Mouse (Mus musculus) kidney, adult 8-10 months (tissue): ENCODE measurements around the gene H6pd.

Experiments
- DNase-seq, 2 experiments: peaks; one replicate each; pipeline ENCODE4 v3.0.0; 2022

Gene H6pd

DNA sequence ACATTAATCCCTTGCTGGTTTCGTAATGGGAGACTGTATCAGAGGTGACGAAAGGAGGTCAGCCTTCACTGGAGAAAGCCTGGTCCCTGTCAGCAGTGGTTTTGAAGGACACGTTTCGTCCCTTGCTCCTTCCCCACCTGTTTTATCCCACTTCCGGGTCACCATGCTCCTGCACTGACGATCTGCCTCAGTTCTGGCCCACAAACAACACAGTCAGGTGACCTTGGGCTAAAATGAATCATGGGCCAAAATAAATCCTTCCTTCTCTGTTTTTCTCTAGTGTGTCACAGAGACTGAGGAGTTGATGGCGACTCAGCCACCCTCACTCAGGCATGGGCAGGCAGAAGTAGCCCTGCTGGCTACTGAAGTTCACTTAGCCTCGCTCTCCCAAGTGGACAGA is 33.5 kb downstream of the H6pd start:
- no peak for DNase-seq

DNA sequence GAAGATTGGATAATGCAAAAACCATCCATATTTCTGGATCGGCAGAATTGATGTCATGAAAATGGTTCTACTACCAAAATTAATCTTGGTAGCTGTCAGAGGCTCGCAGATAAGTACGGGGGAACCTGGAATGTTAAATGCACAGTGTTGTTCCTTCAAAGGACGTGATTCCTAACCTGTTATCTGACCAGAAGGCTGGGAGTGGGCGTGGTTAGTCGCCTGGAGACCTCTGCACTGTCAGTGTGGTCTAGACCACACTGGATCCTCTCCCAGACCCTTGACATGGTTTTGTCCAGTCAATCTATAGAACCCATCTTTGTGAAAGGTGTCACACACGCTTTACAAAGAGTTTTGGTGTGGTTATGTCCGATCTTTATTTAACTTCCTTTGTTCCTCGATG is 37.4 kb downstream of the H6pd start:
- no peak for DNase-seq

GRCm38 (mm10) chr4:149968526-149968925 is 40.3 kb downstream of the H6pd start:
- no peak for DNase-seq

DNA sequence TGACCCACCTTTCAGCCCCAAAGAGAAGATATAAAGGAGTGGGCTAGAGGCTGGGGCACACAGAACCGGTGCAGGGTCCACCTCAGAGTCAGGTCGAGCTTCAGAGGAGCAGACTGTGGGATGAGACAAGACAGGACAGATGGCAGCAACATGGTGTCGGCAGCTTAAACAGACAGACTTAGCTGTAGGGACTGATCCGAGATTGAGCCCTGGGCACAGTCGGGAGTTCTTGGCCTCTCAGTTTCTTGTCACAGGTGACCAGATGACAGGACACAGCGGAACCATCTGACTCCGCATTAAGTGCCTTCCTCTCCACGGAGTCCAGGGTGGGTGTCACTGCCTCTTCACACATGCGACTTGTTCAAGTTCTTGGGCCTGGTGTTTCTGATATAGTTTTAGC is 41.9 kb downstream of the H6pd start:
- DNase-seq, result no peak

DNA sequence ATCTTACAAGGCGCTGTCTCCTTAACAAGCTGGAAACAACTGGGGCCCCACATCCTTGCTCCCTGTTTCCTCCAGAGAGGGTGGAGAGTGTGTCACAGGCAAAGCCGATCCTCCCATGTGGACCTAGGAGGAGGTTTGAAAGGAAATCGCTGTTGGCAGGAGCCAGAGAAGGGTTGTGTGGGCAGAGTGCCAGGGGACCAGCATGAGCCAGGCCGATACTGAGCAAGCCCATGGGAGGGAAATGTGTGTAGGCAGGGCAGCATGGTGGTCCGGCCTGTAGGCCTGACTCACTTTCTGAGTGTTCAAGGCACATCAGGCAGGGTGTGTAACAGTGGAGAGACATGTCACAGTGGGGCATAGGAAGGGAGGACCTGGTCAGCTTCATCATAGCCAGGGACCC is 42.6 kb downstream of the H6pd start:
- peak; percentile 59 to 67 for DNase-seq

- DNase-seq, result no peak
Measured at GRCm38 (mm10) chr4:149965672-149966071, 43.2 kb downstream of the H6pd start.

- no peak for DNase-seq
Measured at GRCm38 (mm10) chr4:149965242-149965641, 43.6 kb downstream of the H6pd start.

GRCm38 (mm10) chr4:149964770-149965169 is 44.1 kb downstream of the H6pd start:
- DNase-seq, result no peak

- DNase-seq, result no peak
Measured at GRCm38 (mm10) chr4:149964285-149964684, 44.5 kb downstream of the H6pd start.

DNA sequence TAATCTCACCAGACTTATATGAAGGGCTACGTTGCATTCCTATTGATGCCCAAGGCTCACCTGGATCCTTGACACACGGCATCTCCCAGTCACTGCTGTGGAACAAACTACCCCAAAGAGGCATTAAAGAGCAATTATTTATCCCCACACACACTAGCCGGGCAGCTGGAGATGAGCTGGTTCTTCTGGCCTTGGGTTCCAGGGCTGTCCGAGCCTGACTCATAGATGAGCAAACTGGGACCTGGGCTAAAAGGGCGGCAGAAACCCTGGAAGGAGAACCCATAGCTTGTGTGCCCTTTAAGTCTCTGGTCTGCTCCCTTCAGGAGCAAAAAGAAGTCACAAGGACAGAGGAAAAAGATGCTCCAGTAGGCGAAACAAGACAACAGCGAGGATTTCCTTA is 48.4 kb downstream of the H6pd start:
- no peak for DNase-seq

GRCm38 (mm10) chr4:149959816-149960215 is 49.0 kb downstream of the H6pd start:
- DNase-seq, result no peak

DNA sequence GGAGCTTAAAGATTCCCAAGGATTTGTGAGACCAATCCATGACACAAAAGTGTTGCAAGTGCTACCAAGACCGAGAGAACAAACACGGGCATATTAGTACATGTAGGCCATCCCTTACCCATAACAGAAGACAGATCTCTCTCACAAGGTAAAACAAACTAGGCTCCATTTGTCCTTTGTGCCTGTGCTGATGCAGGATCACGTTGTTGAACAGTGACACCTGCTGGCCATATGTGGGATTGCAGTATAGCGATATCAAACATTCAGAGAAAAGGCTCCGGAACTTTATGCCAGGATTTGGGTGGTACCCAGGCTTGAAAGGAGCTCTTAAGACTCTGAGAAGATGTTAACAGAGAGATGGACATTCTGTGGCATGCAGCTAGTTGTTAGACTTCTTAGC is 50.3 kb downstream of the H6pd start:
- peak; percentile 55 to 88 for DNase-seq

GRCm38 (mm10) chr4:149956048-149956447 is 52.8 kb downstream of the H6pd start:
- DNase-seq, result no peak

DNA sequence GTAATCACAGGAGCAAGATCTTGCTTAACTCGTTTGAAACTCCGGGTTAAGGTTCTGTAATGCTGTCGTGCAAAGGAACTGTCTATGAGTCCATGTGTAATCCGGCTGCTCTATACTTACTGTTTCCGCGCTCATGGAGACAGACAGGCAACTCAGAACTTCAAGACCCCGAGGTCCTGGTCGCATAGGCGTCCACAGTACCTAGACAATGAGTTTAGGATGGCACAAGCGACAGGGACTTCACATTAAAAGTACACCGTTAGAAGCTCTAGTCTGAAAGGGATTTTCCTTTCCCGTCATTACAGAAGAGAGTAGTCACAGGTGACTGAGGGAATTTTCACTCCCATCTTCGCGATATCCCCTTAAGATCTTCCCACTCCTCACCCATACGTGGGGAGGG is 53.2 kb downstream of the H6pd start:
- DNase-seq, result no peak

DNA sequence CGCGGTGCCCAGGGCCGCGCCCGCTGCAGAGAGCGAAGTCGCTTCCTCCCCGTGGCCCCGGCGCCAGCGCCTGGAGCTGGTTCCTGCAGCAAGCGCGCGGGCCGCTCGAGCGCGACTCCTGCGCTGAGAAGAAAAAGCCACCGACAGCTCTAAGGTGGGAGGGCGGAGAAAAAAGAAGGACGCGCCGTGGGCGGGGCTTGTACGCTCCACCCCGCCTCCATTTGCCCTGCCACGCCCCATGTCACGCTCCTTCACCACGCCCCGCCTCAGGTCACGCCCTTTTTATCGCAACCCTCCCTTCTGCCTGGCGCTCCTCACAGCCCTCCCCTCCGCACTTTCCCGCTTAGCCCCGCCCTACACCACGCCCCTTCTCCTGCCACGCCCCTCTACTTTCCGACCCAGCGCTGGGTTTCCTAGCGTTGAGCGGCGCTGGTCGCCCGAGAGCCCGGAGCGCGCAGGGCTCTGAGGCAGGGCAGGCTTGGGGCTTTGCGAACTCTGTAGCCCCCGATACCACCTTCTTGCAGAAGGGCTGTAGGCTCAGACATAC is 53.9 kb downstream of the H6pd start, which contains the start of gene Spsb1:
Gene Spsb1 (minus strand): TSS at position 151 of the 547 bp plus-strand sequence.
- peak; percentile 97 to 98 for DNase-seq

GRCm38 (mm10) chr4:149953621-149954481 is 55.0 kb downstream of the H6pd start:
- DNase-seq, result peak in 1 of 2 experiments; percentile 35

DNA sequence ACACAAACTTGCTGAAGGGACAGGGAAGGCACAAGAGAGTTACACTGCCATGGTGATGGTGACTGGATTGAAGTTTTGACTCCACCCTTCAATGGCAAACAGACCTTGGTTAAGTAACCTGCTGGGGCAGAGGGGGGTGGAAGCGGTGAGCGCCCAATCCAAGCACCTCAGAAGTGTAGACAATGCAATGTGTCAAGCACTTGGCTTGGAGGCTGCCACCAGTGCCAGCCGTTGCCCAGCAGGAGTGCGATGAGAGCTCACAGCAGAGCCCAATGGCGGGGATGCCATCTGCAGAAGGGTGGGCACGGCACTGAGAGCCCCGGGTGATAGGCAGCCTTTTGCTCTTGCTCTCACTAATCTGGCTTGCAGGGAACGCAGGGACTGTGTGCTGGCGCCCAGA is 56.6 kb downstream of the H6pd start:
- DNase-seq, result no peak

- DNase-seq, result no peak
Measured at GRCm38 (mm10) chr4:149951201-149951600, 57.6 kb downstream of the H6pd start.

GRCm38 (mm10) chr4:149949691-149950090 is 59.1 kb downstream of the H6pd start:
- DNase-seq, result no peak

DNA sequence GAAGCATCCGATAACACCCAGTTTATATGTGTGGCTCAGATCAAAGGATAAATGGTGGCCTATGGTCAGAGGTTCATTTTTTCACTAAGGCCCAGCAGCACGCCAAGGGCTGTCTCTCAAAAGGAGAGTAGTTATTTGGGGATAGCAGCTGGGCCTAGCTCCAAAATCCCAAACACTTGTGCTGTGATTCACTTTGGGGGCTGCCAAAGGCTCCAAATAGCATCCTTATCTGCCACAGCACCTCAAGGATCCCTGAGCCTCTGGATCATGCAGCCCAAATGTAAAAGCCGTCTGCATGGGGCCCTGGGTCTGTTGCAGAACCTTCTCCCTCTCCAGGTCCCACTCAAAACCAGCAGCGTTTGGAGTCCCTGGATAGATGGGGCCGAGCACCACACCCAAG is 60.7 kb downstream of the H6pd start:
- DNase-seq, result no peak

DNA sequence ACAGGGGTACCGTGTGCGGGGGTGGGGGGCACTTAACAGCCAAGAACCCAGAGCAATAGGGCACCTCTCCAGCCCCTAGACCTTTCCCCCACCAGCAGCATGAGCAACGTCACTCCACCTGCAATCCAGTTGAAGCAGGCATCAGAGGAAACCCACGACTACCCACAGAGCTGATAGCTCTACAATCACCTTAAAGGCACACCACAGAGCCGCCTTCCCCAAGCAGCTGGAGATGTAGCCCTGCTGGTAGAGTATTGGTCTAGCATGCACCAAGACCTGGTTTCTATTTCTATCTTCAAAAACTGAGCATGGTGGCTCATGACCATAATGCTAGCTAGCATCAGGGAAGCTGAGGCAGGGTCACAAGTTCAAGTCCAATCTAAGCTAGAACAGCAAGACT is 61.4 kb downstream of the H6pd start:
- no peak for DNase-seq

DNA sequence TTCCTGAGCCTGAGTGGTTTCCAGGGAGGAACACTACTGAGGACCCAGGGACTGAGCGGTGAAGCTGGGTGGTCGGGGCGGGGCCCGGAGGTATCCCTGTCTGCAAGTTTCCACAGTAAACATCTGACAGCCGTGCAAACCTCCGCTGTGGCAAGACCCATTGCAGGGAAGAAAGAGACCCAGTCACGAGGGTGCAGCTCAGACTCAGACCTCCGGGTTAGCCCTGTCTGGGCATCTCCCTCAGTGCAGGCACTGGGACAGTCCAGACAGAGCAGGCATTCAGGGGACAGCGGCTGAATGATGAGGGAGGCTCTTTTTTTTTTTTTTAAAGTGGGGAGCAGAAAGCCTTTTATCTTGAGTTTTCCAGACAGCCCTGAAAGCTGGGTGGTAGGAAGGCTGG is 63.6 kb downstream of the H6pd start:
- no peak for DNase-seq

DNA sequence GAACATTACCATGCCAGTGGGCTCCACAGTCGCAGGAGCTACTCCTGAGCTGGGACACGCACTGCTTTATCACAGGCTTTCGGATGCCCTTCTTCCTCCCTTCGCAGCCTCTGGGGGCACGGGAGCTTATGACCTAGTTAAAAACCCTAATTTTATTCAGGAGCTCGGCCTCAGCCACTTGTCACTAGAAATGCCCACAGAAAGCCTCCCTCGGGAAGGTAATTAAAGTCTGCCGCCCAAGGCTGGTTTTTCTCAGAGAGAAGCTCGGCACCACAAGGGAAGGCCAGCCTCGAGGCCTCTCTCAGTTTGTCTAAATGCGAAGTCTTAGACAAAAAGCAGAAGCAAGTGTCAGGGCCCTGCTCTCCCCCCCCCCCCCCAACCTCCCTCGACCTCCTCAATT is 64.6 kb downstream of the H6pd start:
- DNase-seq, result no peak
